In the genomic region with DNA sequence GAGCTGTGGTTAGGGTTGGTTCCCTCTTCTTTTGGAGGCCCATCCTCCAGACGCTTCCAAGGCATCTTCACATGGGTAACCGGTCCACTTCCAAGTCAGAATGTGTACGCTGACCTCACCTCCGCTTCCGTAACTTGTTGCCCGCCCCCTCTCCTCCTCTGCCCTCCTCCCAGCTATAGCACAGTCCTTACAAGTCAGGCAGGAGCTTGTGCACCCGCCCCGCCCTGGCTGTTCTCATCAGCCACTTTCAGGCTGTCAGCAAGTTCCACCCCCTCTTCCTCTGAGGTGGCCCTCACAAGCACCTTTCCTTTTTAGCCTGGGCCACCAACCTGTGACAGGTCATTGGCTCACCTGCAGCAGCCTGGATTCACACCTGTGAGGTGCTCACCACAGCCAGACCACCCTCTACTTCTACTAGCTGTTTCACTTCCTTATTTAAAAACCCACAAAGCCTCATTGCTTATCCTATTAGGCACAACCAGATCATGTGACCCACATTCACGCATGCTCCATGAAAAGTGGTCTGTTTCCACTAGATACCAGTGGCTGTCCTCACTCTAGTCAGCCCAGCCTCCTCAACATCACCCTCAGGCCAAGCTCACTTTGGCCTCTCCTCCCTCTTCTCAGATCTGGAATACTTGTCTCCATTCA, we compare ENCODE assay signal across 13 mouse cellular contexts. TPM values are rescaled to one million over a fixed set of nuclear protein-coding genes. Genes with fewer than 3 reads are reported as not detected.
A peak's percentile ranks its signal among the peaks of the same experiment; 100 is the strongest.
DNase-seq lines count a peak whose midpoint lies in the region; ATAC-seq and TF ChIP-seq lines count a peak whose summit lies in the region.
"Had no signal": no experiment of that assay in that cellular context is flagged by ENCODE, and none has a peak within 500 bp of the region (broad histone marks: within the 10 kb centered on the region; RNA-seq: fewer than 3 reads in every experiment).

No protein-coding gene starts in this region.

- TF ChIP-seq CTCF in lung, postnatal 0 days (IDR thresholded peaks at IDR 0.05) = no peak
- TF ChIP-seq CTCF in lung, adult 2 months (IDR thresholded peaks at IDR 0.05; ENCODE audit: insufficient read depth, low read length) = no peak
- no peak for TF ChIP-seq CTCF in forebrain, postnatal 0 days (IDR thresholded peaks at IDR 0.05; ENCODE audit: low read depth)

- H3K4me2 ChIP-seq in lung, postnatal 0 days (replicated peaks; ENCODE audit: low read depth, low read length) = no peak overlapping the region
- H3K4me2 ChIP-seq in liver, embryonic 15.5 days = peak overlapping the region; percentile 23; the same call in 1 of the 2 replicates
- H3K4me2 ChIP-seq in forebrain, postnatal 0 days (ENCODE audit: low read depth) = no peak overlapping the region
- H3K4me2 ChIP-seq: embryonic facial prominence, embryonic 12.5 days; forebrain, embryonic 15.5 days had no signal

- no peak overlapping the region for H3K27ac ChIP-seq in lung, postnatal 0 days (ENCODE audit: low read length)
- H3K27ac ChIP-seq in liver, embryonic 15.5 days (replicated peaks) = peak overlapping the region; percentile 34; the same call in 1 of the 2 replicates
- H3K27ac ChIP-seq in forebrain, postnatal 0 days (ENCODE audit: low read depth, low read length) = no peak overlapping the region
- H3K27ac ChIP-seq: embryonic facial prominence, embryonic 12.5 days; forebrain, embryonic 15.5 days had no signal

- peak; percentile 49 for DNase-seq in lung, postnatal 0 days (ENCODE audit: low spot score)
- DNase-seq in lung, adult 2 months = no peak
- peak; percentile 35 for DNase-seq in c-Kit-positive CD71-positive TER-119-positive erythroid progenitor cells, embryonic 14.5 days (ENCODE audit: low spot score)
- no peak for DNase-seq in forebrain, postnatal 0 days
- DNase-seq in right cerebral cortex, adult 2 months (ENCODE audit: low spot score in 2 of 2) = no peak
- no peak for DNase-seq in layer of hippocampus, postnatal 10 days (ENCODE audit: low spot score in 2 of 2)
- DNase-seq: cerebellum, adult 9-11 months; gastrocnemius, postnatal 36 days; kidney, postnatal 14 days had no signal

- no peaks in the 10 kb centered on the region; the same call in 1 of the 2 replicates for H3K4me1 ChIP-seq in lung, postnatal 0 days (ENCODE audit: insufficient read depth, low read depth, low read length)
- peaks cover 23% of the 10 kb centered on the region for H3K4me1 ChIP-seq in lung, adult 2 months (ENCODE audit: control insufficient read depth, insufficient read depth, low read length)
- H3K4me1 ChIP-seq in liver, embryonic 15.5 days (replicated peaks) = peaks cover 50% of the 10 kb centered on the region
- H3K4me1 ChIP-seq in forebrain, postnatal 0 days (ENCODE audit: insufficient read depth) = no peaks in the 10 kb centered on the region

- peaks cover 14% of the 10 kb centered on the region for H3K36me3 ChIP-seq in lung, postnatal 0 days (ENCODE audit: insufficient read depth, low read length)
- H3K36me3 ChIP-seq in liver, embryonic 15.5 days (replicated peaks) = peaks cover 29% of the 10 kb centered on the region
- peaks cover 27% of the 10 kb centered on the region for H3K36me3 ChIP-seq in forebrain, postnatal 0 days (ENCODE audit: insufficient read depth)

- no peaks in the 10 kb centered on the region for H3K27me3 ChIP-seq in lung, postnatal 0 days (replicated peaks; ENCODE audit: insufficient read depth, low read length)
- no peaks in the 10 kb centered on the region for H3K27me3 ChIP-seq in liver, embryonic 15.5 days
- H3K27me3 ChIP-seq in forebrain, postnatal 0 days (ENCODE audit: insufficient read depth, low read length) = no peaks in the 10 kb centered on the region
- H3K27me3 ChIP-seq: embryonic facial prominence, embryonic 12.5 days; forebrain, embryonic 15.5 days had no signal

- 65% methylated on average over 9 of the region's 9 CpGs for WGBS in lung, postnatal 0 days
- 66% methylated on average over 9 of the region's 9 CpGs for WGBS in lung, adult 2 months
- 56% methylated on average over 9 of the region's 9 CpGs for WGBS in liver, embryonic 15.5 days (ENCODE audit: insufficient replicate concordance)
- 92% methylated on average over 9 of the region's 9 CpGs for WGBS in forebrain, postnatal 0 days

- peak; percentile 25; the same call in 1 of the 2 replicates for ATAC-seq in lung, postnatal 0 days
- ATAC-seq in liver, embryonic 15.5 days (ENCODE audit: insufficient read depth) = peak; percentile 64
- ATAC-seq in neutrophil, adult 5-6 weeks (ENCODE audit: extremely low read depth, insufficient number of reproducible peaks, low FRiP score, poor library complexity, severe bottlenecking) = peak; percentile 66; the same call in 1 of the 2 replicates
- ATAC-seq in forebrain, postnatal 0 days = no peak
- ATAC-seq: forebrain, embryonic 15.5 days had no signal

- no peak overlapping the region for H3K9ac ChIP-seq in lung, postnatal 0 days (replicated peaks; ENCODE audit: low read depth)
- no peak overlapping the region for H3K9ac ChIP-seq in liver, embryonic 15.5 days
- no peak overlapping the region for H3K9ac ChIP-seq in forebrain, postnatal 0 days
- H3K9ac ChIP-seq: embryonic facial prominence, embryonic 12.5 days; forebrain, embryonic 15.5 days had no signal

- TF ChIP-seq EP300 in lung, postnatal 0 days (IDR thresholded peaks at IDR 0.05) = no peak

- H3K9me3 ChIP-seq in lung, postnatal 0 days (ENCODE audit: low read length) = no peaks in the 10 kb centered on the region
- no peaks in the 10 kb centered on the region for H3K9me3 ChIP-seq in liver, embryonic 15.5 days (replicated peaks)
- no peaks in the 10 kb centered on the region for H3K9me3 ChIP-seq in forebrain, postnatal 0 days (ENCODE audit: low read length)
- H3K9me3 ChIP-seq: embryonic facial prominence, embryonic 12.5 days; forebrain, embryonic 15.5 days had no signal

- TF ChIP-seq POLR2A in lung, adult 2 months (IDR thresholded peaks at IDR 0.05; ENCODE audit: borderline replicate concordance, extremely low read depth, low read depth, low read length) = no peak

- no peak overlapping the region for H3K4me3 ChIP-seq in lung, postnatal 0 days (ENCODE audit: low read depth, low read length)
- no peak overlapping the region for H3K4me3 ChIP-seq in lung, adult 2 months (replicated peaks; ENCODE audit: extremely low read depth, low read depth, low read length)
- H3K4me3 ChIP-seq in liver, embryonic 15.5 days (replicated peaks) = no peak overlapping the region
- no peak overlapping the region for H3K4me3 ChIP-seq in forebrain, postnatal 0 days (ENCODE audit: low read depth, low read length)
- H3K4me3 ChIP-seq: embryonic facial prominence, embryonic 12.5 days; forebrain, embryonic 15.5 days had no signal

RNA-seq across cellular contexts. Expression of gene Clk3, which starts 34.8 kb away (rescaled TPM):
- polyA plus RNA-seq in lung, postnatal 0 days (2015; fragmentation: Nextera tagmentation; extraction: Ambion mirVana) = 65.1 and 65.5 TPM in 2 replicates
- 95.5 and 159 TPM in 2 replicates for polyA plus RNA-seq in lung, adult 2 months (2012; rRNA removed)
- 105 and 129 TPM in 2 replicates for polyA plus RNA-seq in liver, embryonic 15.5 days (2015; fragmentation: Nextera tagmentation; extraction: Ambion mirVana)
- total RNA-seq in neutrophil, adult 5-6 weeks (2017) = 110 and 117 TPM in 2 replicates
- 79.7 and 105 TPM in 2 replicates for total RNA-seq in forebrain, postnatal 0 days (2014; rRNA removed)
- polyA plus RNA-seq in forebrain, postnatal 0 days (2015; fragmentation: Nextera tagmentation; extraction: Ambion mirVana) = 55.4 and 61.7 TPM in 2 replicates
- total RNA-seq in layer of hippocampus, postnatal 10 days (2021) = 10 to 100 TPM; 64.3 to 66.9 TPM

RNA-seq across cellular contexts. Expression of gene Arid3b, which starts 36.1 kb away (rescaled TPM):
- 5.8 and 6.2 TPM in 2 replicates for polyA plus RNA-seq in lung, postnatal 0 days (2015; fragmentation: Nextera tagmentation; extraction: Ambion mirVana)
- 16.4 and 16.6 TPM in 2 replicates for polyA plus RNA-seq in lung, adult 2 months (2012; rRNA removed)
- polyA plus RNA-seq in liver, embryonic 15.5 days (2015; fragmentation: Nextera tagmentation; extraction: Ambion mirVana) = 10.5 and 11.3 TPM in 2 replicates
- 47.4 and 51.3 TPM in 2 replicates for total RNA-seq in neutrophil, adult 5-6 weeks (2017)
- total RNA-seq in forebrain, postnatal 0 days (2014; rRNA removed) = 4.7 and 5.5 TPM in 2 replicates
- polyA plus RNA-seq in forebrain, postnatal 0 days (2015; fragmentation: Nextera tagmentation; extraction: Ambion mirVana) = 3.1 and 3.8 TPM in 2 replicates
- total RNA-seq in layer of hippocampus, postnatal 10 days (2021) = 10 to 100 TPM; 10.0 to 11.8 TPM

Comparison
In these comparisons a context has a peak if more than half of its experiments do, and no peak if none do; other contexts are left out.
1. DNase-seq: peak in lung, postnatal 0 days (single experiment) and c-Kit-positive CD71-positive TER-119-positive erythroid progenitor cells, embryonic 14.5 days (single experiment); none in lung, adult 2 months (single experiment), forebrain, postnatal 0 days (single experiment), right cerebral cortex, adult 2 months (0 of 2) and layer of hippocampus, postnatal 10 days (0 of 2).